Mouse (Mus musculus) ovary, postnatal 36 days (tissue): ENCODE measurements at regions not wholly inside any gene's neighbourhood (a gene's known extent, or its start where the extent isn't known, plus 50 kb on each side); places are given as distances from the start of the nearest gene placed in this dataset.

ENCODE experiments used
- DNase-seq: peaks from one replicate; pipeline ENCODE4 v3.0.0; 2022; ENCODE audit warnings: low spot score, mixed read lengths

GRCm38 (mm10) chr12:92152043-92152921, 303.3 kb upstream of the Sel1l start:
- no peak for DNase-seq

GRCm38 (mm10) chr12:92137539-92137938, 288.6 kb upstream of the Sel1l start:
- no peak for DNase-seq

GRCm38 (mm10) chr12:92127648-92128047, 278.7 kb upstream of the Sel1l start:
- no peak for DNase-seq

GRCm38 (mm10) chr12:92120164-92120815, 271.3 kb upstream of the Sel1l start:
- DNase-seq, result no peak

- no peak for DNase-seq
Observed at GRCm38 (mm10) chr12:92109615-92110014, 260.7 kb upstream of the Sel1l start.

- no peak for DNase-seq
Observed at GRCm38 (mm10) chr12:92100080-92100479, 251.1 kb upstream of the Sel1l start.

- DNase-seq, result no peak
Observed at GRCm38 (mm10) chr12:92092794-92093365, 243.9 kb upstream of the Sel1l start.

- DNase-seq, result no peak
Observed at GRCm38 (mm10) chr12:92073209-92073608, 224.3 kb upstream of the Sel1l start.

- no peak for DNase-seq
Observed at GRCm38 (mm10) chr12:92062731-92063130, 213.8 kb upstream of the Sel1l start.

- DNase-seq, result no peak
Observed at GRCm38 (mm10) chr12:92040481-92040880, 191.5 kb upstream of the Sel1l start.

- DNase-seq, result no peak
Observed at GRCm38 (mm10) chr12:92029192-92029591, 180.2 kb upstream of the Sel1l start.

- no peak for DNase-seq
Observed at GRCm38 (mm10) chr12:92028354-92028753, 179.4 kb upstream of the Sel1l start.

GRCm38 (mm10) chr12:92024461-92025218, 175.7 kb upstream of the Sel1l start:
- no peak for DNase-seq

GRCm38 (mm10) chr12:92019593-92020224, 170.8 kb upstream of the Sel1l start:
- DNase-seq, result no peak

- DNase-seq, result no peak
Observed at GRCm38 (mm10) chr12:92015373-92015772, 166.4 kb upstream of the Sel1l start.

GRCm38 (mm10) chr12:92013979-92014378, 165.0 kb upstream of the Sel1l start:
- DNase-seq, result no peak

GRCm38 (mm10) chr12:92013244-92013643, 164.3 kb upstream of the Sel1l start:
- peak; percentile 10 for DNase-seq

- no peak for DNase-seq
Observed at GRCm38 (mm10) chr12:92004391-92005094, 155.6 kb upstream of the Sel1l start.

GRCm38 (mm10) chr12:91999031-91999430, 150.1 kb upstream of the Sel1l start:
- no peak for DNase-seq

GRCm38 (mm10) chr12:91997404-91997803, 148.4 kb upstream of the Sel1l start:
- DNase-seq, result no peak

- DNase-seq, result no peak
Observed at GRCm38 (mm10) chr12:91995545-91995944, 146.6 kb upstream of the Sel1l start.
